Comparison of ENCODE assay signal across 28 mouse cellular contexts in genomic region chr17:44767375-44767774, GRCm38 (mm10). TPM values are rescaled to one million over a fixed set of nuclear protein-coding genes. Genes with fewer than 3 reads are reported as not detected.
DNase-seq lines count a peak whose midpoint lies in the region; ATAC-seq and TF ChIP-seq lines count a peak whose summit lies in the region.
"Had no signal": no experiment of that assay in that cellular context is flagged by ENCODE, and none has a peak within 500 bp of the region (broad histone marks: within the 10 kb centered on the region; RNA-seq: fewer than 3 reads in every experiment).

No protein-coding gene starts in this region.

- WGBS in lung, postnatal 0 days, result 57% methylated on average over 1 of the region's 1 CpGs

- no peaks in the 10 kb centered on the region for H3K4me1 ChIP-seq in lung, postnatal 0 days (ENCODE audit: insufficient read depth, low read depth, low read length)
- H3K4me1 ChIP-seq: forebrain, embryonic 13.5 days; hindbrain, embryonic 12.5 days; midbrain, embryonic 15.5 days had no signal

- TF ChIP-seq POLR2A in myocyte (IDR thresholded peaks at IDR 0.05; ENCODE audit: insufficient read length, low read depth), result no peak

- H3K9me3 ChIP-seq in lung, postnatal 0 days (ENCODE audit: low read length), result no peaks in the 10 kb centered on the region
- H3K9me3 ChIP-seq: embryonic facial prominence, embryonic 10.5 days; embryonic facial prominence, embryonic 15.5 days; forebrain, embryonic 13.5 days; hindbrain, embryonic 12.5 days; midbrain, embryonic 10.5 days; midbrain, embryonic 15.5 days had no signal

- H3K27ac ChIP-seq in lung, postnatal 0 days (ENCODE audit: low read length), result no peak overlapping the region
- H3K27ac ChIP-seq: embryonic facial prominence, embryonic 10.5 days; embryonic facial prominence, embryonic 15.5 days; forebrain, embryonic 13.5 days; hindbrain, embryonic 12.5 days; hindbrain, postnatal 0 days; kidney, postnatal 0 days; liver, embryonic 14.5 days; midbrain, embryonic 10.5 days; midbrain, embryonic 15.5 days had no signal

- no peak overlapping the region for H3K4me3 ChIP-seq in lung, postnatal 0 days (ENCODE audit: low read depth, low read length)
- H3K4me3 ChIP-seq in myocyte, result no peak overlapping the region
- H3K4me3 ChIP-seq: embryonic facial prominence, embryonic 10.5 days; embryonic facial prominence, embryonic 15.5 days; forebrain, embryonic 13.5 days; hindbrain, embryonic 12.5 days; midbrain, embryonic 10.5 days; midbrain, embryonic 15.5 days had no signal

- peak; percentile 87 for ATAC-seq in lung, postnatal 0 days
- ATAC-seq: forebrain, embryonic 13.5 days; hindbrain, postnatal 0 days; intestine, embryonic 16.5 days; midbrain, embryonic 15.5 days had no signal

- peak; percentile 69 for TF ChIP-seq EP300 in lung, postnatal 0 days (IDR thresholded peaks at IDR 0.05)

- no peak for TF ChIP-seq CTCF in lung, postnatal 0 days (IDR thresholded peaks at IDR 0.05)

- no peaks in the 10 kb centered on the region for H3K36me3 ChIP-seq in lung, postnatal 0 days (ENCODE audit: insufficient read depth, low read length)
- no peaks in the 10 kb centered on the region for H3K36me3 ChIP-seq in myocyte (ENCODE audit: control insufficient read depth, insufficient read depth)
- H3K36me3 ChIP-seq: embryonic facial prominence, embryonic 10.5 days; embryonic facial prominence, embryonic 15.5 days; hindbrain, embryonic 12.5 days; midbrain, embryonic 10.5 days; midbrain, embryonic 15.5 days had no signal

- no peak overlapping the region for H3K9ac ChIP-seq in lung, postnatal 0 days (replicated peaks; ENCODE audit: low read depth)
- H3K9ac ChIP-seq: embryonic facial prominence, embryonic 15.5 days; forebrain, embryonic 13.5 days; hindbrain, embryonic 12.5 days; liver, embryonic 14.5 days; midbrain, embryonic 15.5 days had no signal

- no peak overlapping the region for H3ac ChIP-seq in myocyte (ENCODE audit: control insufficient read depth, insufficient read length)

- no peak overlapping the region for H3K4me2 ChIP-seq in lung, postnatal 0 days (replicated peaks; ENCODE audit: low read depth, low read length)
- peak overlapping the region; percentile 60 for H3K4me2 ChIP-seq in myocyte (ENCODE audit: low read depth)
- H3K4me2 ChIP-seq: embryonic facial prominence, embryonic 15.5 days; forebrain, embryonic 13.5 days; hindbrain, embryonic 12.5 days; midbrain, embryonic 15.5 days had no signal

- DNase-seq in lung, postnatal 0 days (ENCODE audit: low spot score), result peak; percentile 70
- no peak for DNase-seq in lung, adult 18-20 months
- peak; percentile 40 for DNase-seq in Muller cell, postnatal 12 days (ENCODE audit: inconsistent ontology term)
- DNase-seq in heart, postnatal 14 days, result no peak
- no peak for DNase-seq in embryo, embryonic 9.5 days (ENCODE audit: extremely low spot score)
- DNase-seq in cerebellum, adult 11 months, result no peak
- DNase-seq in left cerebral cortex, postnatal 36 days (ENCODE audit: low spot score in 2 of 2), result no peak
- DNase-seq: adrenal gland, postnatal 10 days; B cell, adult 2 months; cerebellum, adult 9-10 months; gastrocnemius, postnatal 10 days; kidney, adult 8-10 months; kidney, postnatal 4 days; layer of hippocampus, postnatal 36 days; liver; lung, postnatal 10 days; thymus, postnatal 14 days had no signal

- intact Hi-C loops in heart, postnatal 14 days (cut with DNase I), result no loop called here
- intact Hi-C loops in left cerebral cortex, postnatal 36 days (cut with DNase I), result no loop called here

- no peaks in the 10 kb centered on the region for H3K27me3 ChIP-seq in lung, postnatal 0 days (replicated peaks; ENCODE audit: insufficient read depth, low read length)
- no peaks in the 10 kb centered on the region for H3K27me3 ChIP-seq in myocyte (ENCODE audit: control insufficient read depth, insufficient read depth, insufficient read length)
- H3K27me3 ChIP-seq: embryonic facial prominence, embryonic 15.5 days; forebrain, embryonic 13.5 days; hindbrain, embryonic 12.5 days; midbrain, embryonic 15.5 days had no signal

- H3K79me2 ChIP-seq in myocyte (ENCODE audit: control insufficient read depth, insufficient read depth), result no peaks in the 10 kb centered on the region

TF ChIP-seq in myocyte, 11 proteins besides CTCF, POLR2A, EP300 and RAD21:
- TF ChIP-seq REST (IDR thresholded peaks at IDR 0.05; ENCODE audit: insufficient read depth, insufficient read length), result no peak
- TF ChIP-seq TCF12 (IDR thresholded peaks at IDR 0.05; ENCODE audit: insufficient read depth, poor library complexity, severe bottlenecking), result no peak
- no peak for TF ChIP-seq MYOG (IDR thresholded peaks at IDR 0.05; ENCODE audit: control insufficient read depth in 1 of 3, insufficient read depth in 1 of 3, insufficient read length in 2 of 3, low read depth in 2 of 3)
- TF ChIP-seq SRF (IDR thresholded peaks at IDR 0.05; ENCODE audit: control insufficient read depth, insufficient read length, low read depth), result no peak

RNA-seq across cellular contexts. Expression of gene Supt3, which starts 9.6 kb away (rescaled TPM):
- 7.8 and 10.9 TPM in 2 replicates for polyA plus RNA-seq in lung, postnatal 0 days (2015; fragmentation: Nextera tagmentation; extraction: Ambion mirVana)
- 30.9 TPM for polyA plus RNA-seq in myocyte (2012; fragmentation: generic; extraction: Trizol)
- total RNA-seq in heart, postnatal 14 days (2021), result 10 to 100 TPM; 10.7 to 11.1 TPM
- 10 to 100 TPM; 12.9 to 13.7 TPM for total RNA-seq in left cerebral cortex, postnatal 36 days (2021)

RNA-seq across cellular contexts. Expression of gene Runx2, which starts 47.2 kb away (rescaled TPM):
- 1.1 and 1.3 TPM in 2 replicates for polyA plus RNA-seq in lung, postnatal 0 days (2015; fragmentation: Nextera tagmentation; extraction: Ambion mirVana)
- 6.7 TPM for polyA plus RNA-seq in myocyte (2012; fragmentation: generic; extraction: Trizol)
- total RNA-seq in heart, postnatal 14 days (2021), result under 1 TPM; 0.45 to 0.71 TPM
- 1 to 10 TPM; 7.1 to 8.9 TPM for total RNA-seq in left cerebral cortex, postnatal 36 days (2021)

Comparison
In these comparisons a context has a peak if more than half of its experiments do, and no peak if none do; other contexts are left out.
1. DNase-seq: peak in lung, postnatal 0 days (single experiment) and Muller cell, postnatal 12 days (single experiment); none in lung, adult 18-20 months (0 of 2), heart, postnatal 14 days (0 of 2), embryo, embryonic 9.5 days (single experiment), cerebellum, adult 11 months (single experiment) and left cerebral cortex, postnatal 36 days (0 of 2).
2. RNA of gene Runx2, which starts 47.2 kb away (total RNA-seq): 7.1 to 8.9 TPM in left cerebral cortex, postnatal 36 days; 0.45 to 0.71 TPM in heart, postnatal 14 days; every median in the first group is over 4 times any median in the second.